Mouse (Mus musculus): ENCODE data around the gene Ccnf. TPM values are rescaled to one million over a fixed set of nuclear protein-coding genes. Genes with fewer than 3 reads are reported as not detected.

Gene Ccnf
- total RNA-seq (2015; ENCODE audit: low replicate concordance): 16.1 and 24.7 TPM in 2 replicates
- 42.2 and 65.5 TPM in 2 replicates for total RNA-seq (2017; ENCODE audit: low replicate concordance)

DNA sequence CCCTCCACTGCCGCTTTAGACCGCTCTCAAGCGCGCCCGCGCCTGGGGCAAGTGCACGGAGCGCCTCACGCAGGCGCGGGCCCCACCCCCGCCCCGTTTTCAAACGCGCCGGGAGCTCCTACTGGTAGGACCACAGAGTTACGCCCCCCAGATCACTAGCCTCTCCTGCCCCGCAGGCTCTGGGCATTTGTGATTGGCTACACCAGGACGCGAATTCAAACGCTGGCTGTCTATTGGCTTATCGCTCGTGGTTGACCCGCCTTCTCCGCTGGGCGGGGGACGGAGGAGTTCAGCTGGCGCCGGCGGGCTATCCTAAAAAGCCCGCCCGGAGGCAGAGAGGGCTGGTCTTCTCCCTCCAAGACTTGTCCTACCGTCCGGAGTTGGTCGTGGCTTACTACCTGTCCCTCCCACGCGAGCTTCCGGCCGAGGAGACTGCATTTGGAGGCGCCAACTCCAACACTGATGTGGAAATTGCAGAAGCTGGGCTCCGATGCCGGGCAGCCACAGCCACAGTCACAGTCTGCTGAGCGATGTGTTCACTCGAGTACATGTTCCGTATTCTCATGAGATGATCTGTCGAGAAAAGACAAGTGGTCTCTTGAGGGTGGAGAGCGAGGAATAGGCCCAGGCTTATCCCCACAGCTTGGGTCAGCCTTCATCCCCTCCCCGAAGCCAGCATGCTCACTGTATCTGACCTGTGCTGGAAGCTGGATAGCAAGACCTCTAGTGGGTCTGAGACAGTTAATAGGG lies at the start of gene Ccnf:
Ccnf (minus strand) TSS at position 165 of the 750 bp plus-strand sequence.
- peak; percentile 97 for ATAC-seq (replicated peaks; ENCODE audit: low FRiP score, poor library complexity, severe bottlenecking)

DNA sequence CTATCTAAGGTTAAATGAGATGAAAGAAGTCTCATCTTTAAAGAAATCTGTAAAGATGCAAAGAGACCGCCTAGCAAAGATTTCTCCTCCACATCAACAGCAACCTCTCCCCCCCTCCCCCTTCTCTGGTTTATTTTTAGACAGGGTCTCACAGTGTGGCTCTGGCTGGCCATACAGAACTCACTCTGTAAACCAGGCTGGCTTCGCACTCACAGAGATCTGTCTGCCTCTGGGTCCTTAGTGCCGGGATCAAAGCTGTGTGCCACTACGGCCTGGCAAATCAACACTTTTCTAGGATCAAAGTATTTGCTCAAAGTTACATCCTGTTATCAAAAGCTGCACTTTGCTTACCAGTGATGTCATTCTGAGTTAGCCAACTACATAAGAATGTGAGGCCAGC lies 49.4 kb upstream of the Ccnf start:
- ATAC-seq (replicated peaks; ENCODE audit: low FRiP score, poor library complexity, severe bottlenecking): no peak

DNA sequence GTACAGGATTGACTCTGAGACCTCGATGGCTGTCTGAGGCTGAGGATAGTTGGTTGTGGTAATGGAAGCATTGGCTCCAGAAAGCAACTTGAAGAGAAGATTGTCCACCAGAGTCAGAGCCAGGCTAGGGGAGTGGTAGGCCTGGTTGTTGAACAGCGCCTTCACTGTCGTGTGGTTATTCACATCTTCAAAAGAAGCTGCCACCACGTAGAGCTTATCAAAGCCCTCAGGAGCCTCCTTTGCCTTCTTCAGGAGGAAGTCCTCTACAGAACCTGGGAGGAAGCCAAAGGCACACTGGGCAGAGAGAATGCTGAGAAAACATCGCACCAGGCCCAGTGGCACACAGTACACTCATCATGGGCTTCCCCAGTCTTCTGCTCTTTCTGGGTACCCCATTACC lies 38.1 kb upstream of the Ccnf start:
- ATAC-seq (replicated peaks; ENCODE audit: low FRiP score, poor library complexity, severe bottlenecking): no peak

DNA sequence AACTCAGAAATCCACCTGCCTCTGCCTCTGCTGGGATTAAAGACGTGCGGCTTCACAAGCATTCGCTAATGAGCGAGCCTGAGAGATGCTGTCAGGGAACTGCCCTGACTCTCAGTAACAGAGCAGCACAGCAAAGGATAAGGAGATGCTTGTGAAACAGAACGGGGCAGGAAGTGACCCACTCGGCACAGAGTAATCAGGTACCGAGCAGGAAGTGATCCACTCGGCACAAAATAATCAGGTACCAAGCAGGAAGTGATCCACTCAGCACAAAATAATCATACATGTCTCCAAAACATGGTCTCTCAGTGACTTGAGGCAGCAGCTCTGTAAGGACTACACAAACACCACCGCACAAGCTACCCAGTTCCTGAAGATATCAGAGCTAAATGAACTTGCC lies 37.2 kb upstream of the Ccnf start:
- no peak for ATAC-seq (replicated peaks; ENCODE audit: low FRiP score, poor library complexity, severe bottlenecking)

DNA sequence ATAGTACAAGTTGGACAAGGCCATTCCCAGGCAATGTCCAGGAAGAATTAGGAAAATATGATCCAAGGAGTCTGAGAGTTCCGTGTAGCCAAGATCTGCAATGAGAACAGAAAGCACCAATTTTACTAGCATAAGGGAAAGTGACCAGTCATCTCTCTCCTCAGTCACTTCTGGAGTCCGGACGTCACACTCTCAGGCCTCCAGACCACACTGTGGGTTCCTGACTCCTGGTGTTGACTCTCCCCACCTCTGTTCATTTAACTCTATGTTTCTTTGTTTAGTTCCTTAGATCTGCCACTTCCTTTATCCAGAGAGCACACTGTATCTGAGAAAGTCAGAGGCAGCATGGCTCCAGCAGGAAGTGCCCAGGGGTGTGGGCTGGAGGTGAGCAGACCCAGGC lies 34.4 kb upstream of the Ccnf start:
- no peak for ATAC-seq (replicated peaks; ENCODE audit: low FRiP score, poor library complexity, severe bottlenecking)

DNA sequence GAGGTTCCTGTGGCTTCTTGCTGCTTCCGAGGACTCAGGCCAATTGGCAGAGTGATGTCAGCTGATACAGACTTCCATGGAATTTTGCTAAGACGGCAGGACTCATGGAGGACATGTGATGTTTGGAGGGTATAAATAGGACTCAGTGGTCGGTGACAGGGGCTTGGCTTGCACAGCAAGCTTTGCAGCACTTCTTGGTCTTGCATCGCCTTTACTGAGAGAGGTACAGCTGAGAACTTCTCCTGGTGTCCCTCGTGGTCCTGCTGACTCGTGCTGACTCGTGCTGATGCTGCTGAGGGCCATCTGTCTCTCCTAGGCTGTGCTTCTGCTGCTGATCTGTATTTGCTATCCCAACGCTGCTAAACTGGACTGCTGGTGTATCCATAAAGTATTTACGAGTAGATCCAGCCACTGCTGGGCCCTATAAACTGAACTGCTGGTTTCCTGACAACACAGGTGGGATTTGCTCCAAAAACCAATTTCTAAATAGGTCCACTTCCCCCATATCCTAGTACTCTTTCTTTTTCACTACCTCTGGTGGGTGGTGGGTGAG lies 32.1 kb upstream of the Ccnf start:
- ATAC-seq (replicated peaks; ENCODE audit: low FRiP score, poor library complexity, severe bottlenecking): no peak

DNA sequence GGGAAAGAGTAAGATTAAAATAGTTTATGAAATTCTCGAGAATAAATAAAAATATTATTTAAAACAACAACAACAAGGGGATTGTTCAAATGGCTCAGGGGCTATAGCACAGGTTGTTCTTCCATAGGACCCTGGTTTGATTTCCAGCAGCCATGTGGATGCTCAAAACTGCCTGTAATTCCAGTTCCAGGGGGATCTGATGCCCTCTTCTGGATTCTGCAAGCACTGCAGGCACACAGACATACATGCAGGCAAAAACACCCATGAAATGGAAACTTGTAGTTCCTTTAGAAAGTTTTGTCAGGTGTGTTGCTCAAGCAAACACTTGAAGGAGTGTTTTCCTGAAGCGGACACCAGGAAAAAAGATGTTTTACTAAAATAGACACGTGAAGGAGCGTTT lies 31.4 kb upstream of the Ccnf start:
- ATAC-seq (replicated peaks; ENCODE audit: low FRiP score, poor library complexity, severe bottlenecking): no peak

DNA sequence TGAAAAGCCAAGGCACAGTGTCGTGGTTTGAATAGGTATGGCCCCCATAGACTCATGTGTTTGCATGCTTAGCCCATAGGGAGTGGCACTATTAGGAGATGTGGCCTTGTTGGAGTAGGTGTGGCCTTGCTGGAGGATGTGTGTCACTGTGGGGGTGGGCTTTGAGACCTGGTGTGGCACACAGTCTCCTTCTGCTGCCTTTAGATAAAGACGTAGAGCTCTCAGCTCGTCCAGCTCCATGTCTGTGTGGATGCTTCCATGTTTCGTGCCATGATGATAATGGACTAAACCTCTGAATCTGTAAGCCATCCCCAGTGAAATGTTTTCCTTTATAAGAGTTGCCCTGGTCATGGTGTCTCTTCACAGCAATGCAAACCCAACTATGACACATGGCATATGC lies 28.6 kb upstream of the Ccnf start:
- no peak for ATAC-seq (replicated peaks; ENCODE audit: low FRiP score, poor library complexity, severe bottlenecking)

DNA sequence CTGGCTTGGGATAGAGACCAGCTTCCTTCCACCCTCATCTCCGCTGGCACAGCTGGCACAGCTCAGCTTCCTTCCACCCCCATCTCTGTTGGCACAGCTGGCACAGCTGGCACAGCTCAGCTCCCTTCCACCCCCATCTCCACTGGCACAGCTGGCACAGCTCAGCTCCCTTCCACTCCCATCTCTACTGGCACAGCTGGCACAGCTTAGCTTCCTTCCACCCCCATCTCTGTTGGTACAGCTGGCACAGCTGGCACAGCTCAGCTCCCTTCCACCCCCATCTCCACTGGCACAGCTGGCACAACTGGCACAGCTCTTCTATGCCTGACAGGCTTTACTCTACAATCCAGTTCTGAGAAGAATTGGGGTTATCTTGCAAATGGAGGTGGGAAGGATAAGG lies 15.8 kb upstream of the Ccnf start:
- no peak for ATAC-seq (replicated peaks; ENCODE audit: low FRiP score, poor library complexity, severe bottlenecking)

DNA sequence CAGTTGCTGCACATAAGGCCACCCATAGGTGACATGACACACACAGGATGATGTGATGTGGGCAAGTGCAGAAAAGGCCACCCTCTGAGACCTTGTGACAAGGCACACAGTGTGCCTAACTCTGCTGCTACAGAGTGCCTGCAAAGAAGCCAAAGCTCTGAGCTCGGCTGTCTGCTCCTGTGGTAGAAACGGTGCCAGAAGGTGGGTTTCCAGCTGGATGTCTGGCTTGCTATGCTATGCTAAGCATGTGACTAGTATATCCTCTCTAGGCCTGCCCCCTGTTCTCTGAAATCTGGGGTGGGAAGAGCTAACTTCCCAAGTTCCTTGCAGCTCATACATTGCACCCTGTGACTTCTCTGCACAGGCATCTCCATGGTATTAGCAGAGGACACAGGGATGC lies 13.5 kb upstream of the Ccnf start:
- no peak for ATAC-seq (replicated peaks; ENCODE audit: low FRiP score, poor library complexity, severe bottlenecking)

DNA sequence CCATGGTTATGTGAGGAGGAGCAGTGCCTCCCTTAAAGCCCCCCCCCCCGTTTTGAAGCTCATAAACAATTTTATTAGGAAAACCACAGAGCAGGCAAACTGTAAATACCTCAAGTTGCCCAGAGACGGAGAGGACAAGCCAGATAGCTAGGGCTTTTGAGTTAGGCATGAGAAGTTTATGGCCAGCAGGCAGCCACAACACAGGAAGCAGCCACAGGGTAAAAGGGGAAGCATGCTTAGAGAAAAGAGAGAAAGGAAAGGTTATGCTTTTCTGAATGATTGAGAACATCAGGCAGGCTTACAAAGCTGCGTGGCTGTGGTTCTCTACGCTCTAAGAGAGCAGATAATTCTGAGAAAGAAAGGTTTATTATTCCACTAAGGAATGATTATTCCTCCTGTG lies 9.2 kb upstream of the Ccnf start:
- no peak for ATAC-seq (replicated peaks; ENCODE audit: low FRiP score, poor library complexity, severe bottlenecking)

DNA sequence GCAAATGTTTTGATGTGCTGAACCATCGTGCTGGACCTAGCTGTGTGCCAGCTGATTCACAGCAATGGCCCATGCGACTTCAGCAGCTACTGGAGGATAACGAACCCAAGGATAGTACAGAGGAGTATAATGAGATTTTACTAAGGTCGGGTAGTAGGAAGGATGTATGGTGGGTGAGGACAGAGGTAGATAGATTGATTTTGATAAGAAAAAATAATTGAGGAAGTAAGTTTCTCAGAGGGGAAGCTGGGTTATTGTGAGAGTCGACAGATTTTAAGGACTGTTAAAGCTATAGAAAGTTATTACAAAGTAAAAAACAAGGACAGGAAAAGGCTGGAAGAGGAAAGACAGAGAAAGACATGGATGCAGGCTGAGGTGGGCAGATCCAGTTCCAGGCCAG lies 8.4 kb upstream of the Ccnf start:
- ATAC-seq (replicated peaks; ENCODE audit: low FRiP score, poor library complexity, severe bottlenecking): no peak

DNA sequence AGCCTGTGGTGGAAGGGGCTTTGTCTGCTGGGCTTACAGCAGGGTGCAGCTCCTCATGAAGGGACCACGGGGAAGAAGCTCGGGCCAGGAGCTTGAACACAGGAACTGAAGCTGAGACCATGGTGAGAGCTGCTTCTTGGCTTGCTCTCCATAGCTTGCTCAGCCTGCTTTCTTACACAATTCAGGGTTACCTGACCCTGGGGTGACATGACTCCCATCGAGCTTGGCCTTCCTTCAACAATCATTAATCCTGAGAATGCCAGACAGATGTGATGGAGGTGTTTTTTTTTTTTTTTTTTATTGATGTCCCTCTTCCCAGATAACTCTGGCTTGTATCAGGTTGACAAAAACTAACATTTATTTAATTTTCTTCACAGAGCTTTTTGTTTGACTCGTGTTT lies 7.7 kb upstream of the Ccnf start:
- no peak for ATAC-seq (replicated peaks; ENCODE audit: low FRiP score, poor library complexity, severe bottlenecking)

DNA sequence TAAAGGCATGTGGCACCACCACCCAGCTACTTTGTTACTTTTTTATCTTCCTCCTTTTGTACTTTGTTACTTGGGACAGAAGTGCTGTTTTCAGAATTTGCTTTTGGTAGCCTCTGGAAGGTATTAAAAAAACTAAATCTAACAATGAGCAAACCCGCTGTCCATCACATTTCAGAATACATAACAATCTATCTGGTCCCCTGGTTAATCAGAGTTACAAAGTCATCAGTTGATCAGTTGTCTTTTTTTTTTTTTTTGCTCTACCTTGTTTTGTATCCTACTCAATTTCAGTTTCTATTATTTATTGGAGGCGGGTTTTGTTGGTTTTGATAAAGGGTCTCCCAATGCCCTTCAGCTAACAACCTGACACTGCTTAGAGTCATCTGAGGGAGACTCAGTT lies 1.0 kb upstream of the Ccnf start:
- ATAC-seq (replicated peaks; ENCODE audit: low FRiP score, poor library complexity, severe bottlenecking): no peak

DNA sequence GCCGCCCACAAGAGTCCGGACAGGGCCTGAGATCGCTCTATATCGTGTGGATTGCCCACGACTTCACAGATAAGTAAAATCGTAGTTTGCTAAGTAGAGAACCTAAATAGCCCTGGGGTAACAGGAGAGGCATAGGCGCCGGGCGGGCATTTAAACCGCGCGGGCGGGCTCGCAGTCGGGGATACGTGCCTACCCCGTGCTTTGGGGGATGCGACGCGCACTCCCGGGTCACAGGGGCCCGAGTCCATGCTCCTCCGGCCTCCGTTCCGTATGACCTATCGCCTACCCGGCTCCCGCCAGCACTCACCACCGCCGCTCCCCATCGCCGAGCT lies 330 bp downstream of the Ccnf start:
- ATAC-seq (replicated peaks; ENCODE audit: low FRiP score, poor library complexity, severe bottlenecking): peak; percentile 34

DNA sequence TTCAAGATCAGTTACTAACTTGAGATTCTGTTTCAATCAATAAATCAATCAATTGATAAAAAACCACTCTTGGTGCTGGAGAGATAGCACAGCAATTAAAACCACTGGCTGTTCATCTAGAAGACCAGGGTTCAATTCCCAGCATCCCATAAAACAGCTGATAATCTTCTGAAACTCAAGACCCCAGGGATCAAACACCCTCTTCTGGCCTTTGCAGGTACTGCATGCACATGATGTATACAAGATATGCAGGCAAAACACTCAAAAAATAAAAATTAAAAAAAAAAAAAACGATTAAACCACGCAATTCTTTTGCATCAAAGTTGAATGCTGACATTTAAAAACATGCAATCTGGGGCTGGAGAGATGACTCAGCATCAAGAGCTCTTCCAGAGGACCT lies 2.6 kb downstream of the Ccnf start:
- no peak for ATAC-seq (replicated peaks; ENCODE audit: low FRiP score, poor library complexity, severe bottlenecking)

DNA sequence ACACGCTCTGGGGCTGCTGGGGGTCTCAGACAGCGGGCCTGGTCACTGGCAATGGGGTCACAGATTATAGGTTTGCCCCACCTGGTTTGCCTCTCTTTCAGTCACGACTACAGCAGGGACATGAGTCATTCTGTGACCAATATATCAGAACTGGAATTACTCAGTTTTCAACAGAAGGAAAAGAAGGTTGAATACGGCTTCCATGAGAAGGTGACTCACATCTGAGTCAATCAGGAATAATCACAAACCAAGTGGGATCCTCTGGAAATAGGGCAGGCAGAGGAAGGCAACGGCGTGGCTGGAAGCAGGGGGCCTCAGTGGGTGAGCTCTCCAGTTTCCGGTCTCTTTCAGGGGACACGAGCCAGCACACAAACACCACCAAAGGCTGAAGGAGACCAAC lies 7.2 kb downstream of the Ccnf start:
- no peak for ATAC-seq (replicated peaks; ENCODE audit: low FRiP score, poor library complexity, severe bottlenecking)

DNA sequence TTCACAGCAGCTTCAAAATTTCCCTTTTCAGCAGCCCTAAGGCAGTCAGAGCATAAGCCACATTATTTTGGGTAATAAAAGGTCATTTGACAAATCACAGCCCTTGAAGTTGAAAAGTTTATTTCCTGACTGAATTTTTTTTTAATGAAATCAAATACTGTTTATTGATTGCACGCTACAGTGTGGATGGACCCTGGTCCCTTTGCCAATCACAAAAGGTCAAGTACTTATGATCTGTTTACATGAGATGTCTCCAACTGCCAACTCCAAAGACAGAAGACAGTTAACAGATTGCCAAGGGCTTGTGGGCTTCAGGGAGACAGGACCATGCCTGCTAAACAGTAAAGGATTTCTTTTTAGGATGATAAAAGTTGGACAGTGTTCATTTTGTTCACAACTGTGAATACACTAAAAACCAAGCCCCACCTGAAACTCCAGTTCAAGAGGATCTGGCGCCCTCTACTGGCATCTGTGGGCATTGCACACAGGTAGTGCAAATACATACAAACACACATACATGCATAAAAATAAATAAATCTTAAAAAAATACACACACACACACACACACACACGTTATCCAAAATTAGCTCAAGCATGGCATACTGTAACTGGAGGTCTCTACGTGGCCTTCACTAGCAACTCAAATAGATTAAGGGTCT lies 7.8 kb downstream of the Ccnf start:
- 0 out of 2 replicates have a peak, but pooled peaks have one; percentile 37 for ATAC-seq (replicated peaks; ENCODE audit: low FRiP score, poor library complexity, severe bottlenecking)

DNA sequence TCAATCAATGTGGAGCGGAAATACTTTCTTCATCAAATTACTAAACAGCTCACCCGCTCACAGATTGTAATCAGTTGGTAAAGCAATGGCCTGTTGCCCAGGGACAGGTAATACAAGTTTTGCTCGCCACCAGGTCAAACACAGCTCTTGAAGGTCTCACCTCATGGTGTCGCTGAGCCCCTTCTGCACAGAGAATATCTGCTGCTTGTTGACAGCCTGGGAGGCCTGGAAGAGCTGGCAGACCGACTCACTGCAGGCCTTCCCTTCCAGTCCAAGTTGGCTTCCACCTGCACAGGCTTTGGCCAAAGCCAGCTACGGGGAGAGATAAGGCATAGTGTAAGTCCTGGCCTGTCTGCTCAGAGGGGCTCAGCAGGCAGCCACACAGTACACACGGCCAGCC lies 14.4 kb downstream of the Ccnf start:
- no peak for ATAC-seq (replicated peaks; ENCODE audit: low FRiP score, poor library complexity, severe bottlenecking)

DNA sequence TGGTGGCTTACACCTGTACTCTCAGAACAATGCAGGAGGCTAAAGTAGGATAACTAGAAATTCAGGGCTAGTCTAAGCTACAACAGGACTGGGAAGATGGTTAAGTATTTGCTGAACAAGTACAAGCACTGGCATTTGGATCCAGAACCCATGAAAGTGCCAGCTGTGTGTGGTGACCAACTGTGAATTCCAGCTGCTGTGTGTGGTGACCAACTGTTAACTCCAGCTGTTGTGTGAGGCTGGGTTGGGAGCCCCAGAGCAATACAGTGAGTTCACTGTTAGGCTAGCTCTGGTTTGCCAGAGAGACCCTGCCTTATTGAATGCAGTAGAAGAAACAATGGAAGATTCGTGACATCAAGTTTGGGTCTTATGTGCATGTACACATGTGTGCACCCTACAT lies 14.8 kb downstream of the Ccnf start:
- no peak for ATAC-seq (replicated peaks; ENCODE audit: low FRiP score, poor library complexity, severe bottlenecking)

DNA sequence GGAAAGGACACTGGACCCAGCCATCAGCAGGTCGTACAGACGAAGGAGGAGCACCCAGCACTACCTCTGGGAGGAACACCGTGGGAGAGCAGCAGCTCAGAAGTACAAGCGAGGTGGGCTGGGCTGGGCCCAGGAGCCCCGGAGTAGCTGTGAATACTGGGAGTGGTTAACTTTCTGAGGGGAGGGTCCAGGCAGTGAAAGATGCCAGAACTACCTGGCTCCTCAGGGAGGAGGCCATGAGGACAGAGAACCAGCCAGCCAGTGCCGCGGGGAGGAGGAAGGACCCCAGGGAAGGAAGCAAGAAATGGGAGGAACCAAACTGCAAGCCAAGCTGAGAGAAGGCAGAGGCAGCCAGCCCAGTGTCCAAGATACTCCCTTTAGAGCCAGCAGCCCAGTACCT lies 23.3 kb downstream of the Ccnf start:
- ATAC-seq (replicated peaks; ENCODE audit: low FRiP score, poor library complexity, severe bottlenecking): no peak

Data from erythroblast, adult 5-6 weeks (primary cell).